Mouse (Mus musculus) 3T3-L1 (cell line): ENCODE measurements at regions not wholly inside any gene's neighbourhood (a gene's known extent, or its start where the extent isn't known, plus 50 kb on each side); places are given as distances from the start of the nearest gene placed in this dataset.

Experiments
- DNase-seq: peaks from one replicate; pipeline ENCODE4 v3.0.0-alpha.2; 2015; ENCODE audit warnings: low read depth, low spot score

DNA sequence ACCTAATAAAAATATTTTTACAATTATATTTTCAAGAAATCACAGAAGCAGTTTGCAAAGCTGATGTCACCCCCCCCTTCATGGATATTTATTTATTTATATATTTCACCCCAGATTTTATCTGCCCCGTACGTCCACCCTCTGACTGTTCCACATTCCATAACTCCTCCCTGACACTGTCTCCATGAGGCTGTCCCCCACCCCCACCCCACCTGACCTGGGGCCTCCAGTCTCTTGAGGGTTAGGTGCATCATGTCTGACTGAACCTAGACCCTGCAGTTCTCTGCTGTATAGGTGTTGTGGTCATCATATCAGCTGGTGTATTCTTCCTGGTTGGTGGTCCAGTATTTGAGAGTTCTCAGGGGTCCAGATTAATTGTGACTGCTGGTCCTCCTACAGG lies 1083.9 kb upstream of the Cadm2 start:
- DNase-seq = no peak

DNA sequence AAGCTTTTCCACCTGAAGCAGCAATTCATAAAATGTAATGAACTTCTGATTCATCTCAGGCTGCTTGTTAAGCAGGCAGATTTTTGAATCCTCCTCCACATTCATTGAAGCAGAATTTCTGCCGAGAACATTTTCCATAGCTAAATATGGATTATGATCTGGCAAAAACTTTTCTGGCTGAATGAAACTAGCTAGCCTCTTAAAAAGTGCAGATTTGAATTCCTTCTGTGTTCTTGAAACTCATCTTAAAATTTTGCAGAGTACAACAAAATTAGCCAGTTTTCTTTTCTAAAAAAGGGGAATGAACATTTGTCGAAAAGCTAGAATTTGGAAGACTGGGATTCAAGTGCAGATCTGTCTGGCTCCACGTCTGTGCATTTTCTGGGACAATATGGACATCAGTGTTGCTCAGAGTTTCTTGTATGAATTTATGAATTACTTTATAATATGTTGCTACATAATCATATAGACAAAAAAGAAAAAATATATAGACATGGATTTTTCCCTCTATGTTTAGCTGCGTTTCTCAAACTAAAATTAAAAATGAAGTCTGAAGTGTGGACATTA lies 1046.3 kb upstream of the Cadm2 start:
- DNase-seq = no peak

DNA sequence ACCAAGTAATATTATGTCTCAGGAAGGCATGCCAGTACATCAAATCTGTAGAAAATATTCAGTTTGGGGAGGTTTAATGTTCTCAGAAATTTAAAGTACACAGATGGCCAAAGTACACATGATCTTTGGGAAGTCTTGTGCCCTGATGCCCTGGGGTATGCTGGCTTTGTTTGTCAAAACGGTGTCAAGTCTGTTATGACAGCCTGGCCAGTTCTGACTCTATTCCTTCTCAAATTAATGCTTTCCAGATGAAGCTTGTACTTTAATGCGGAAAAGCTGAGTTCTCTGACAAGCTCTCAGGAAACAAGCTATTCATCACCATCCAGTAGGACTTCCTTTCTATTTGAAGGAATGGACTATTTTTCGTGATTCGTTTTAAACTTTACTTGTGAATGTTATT lies 1037.7 kb upstream of the Cadm2 start:
- DNase-seq = no peak

DNA sequence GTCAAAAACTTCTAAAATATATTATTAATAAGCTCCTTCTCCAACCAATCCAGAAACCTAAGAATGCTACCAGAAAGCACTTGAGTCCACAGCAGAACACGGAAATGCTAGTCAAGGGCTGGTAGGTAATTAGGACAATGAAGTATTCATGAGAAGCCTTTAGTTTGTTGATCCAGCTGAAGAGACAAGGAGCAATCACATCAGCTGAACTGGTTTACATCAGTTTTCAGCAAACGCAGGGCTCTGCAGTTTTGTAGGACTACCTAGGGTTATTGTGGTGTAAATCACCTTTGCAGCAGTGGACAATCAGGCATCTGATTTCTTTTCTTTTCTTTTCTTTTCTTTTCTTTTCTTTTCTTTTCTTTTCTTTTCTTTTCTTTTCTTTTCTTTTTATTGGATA lies 1007.3 kb upstream of the Cadm2 start:
- no peak for DNase-seq

DNA sequence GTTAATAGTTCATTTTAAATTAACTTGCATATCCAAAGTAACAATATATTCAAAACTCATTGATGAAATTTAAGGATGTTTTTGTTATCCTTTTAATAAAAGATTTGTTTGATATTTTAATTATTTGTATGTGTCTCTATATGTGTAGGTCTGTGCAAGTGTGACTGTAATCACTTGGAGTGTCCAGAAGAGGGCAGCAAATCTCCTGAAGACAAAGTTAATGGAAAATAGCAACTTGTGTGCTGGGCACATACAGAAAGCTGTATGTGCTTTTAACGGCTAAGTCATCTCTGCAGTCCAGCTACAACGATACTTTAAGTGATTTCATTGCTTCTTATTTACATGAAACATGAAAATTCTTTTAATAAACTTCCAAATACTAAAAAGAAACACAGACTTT lies 993.3 kb upstream of the Cadm2 start:
- peak; percentile 42 for DNase-seq
